Mouse (Mus musculus): Measurements from ENCODE around the gene Lifr.

GRCm38 (mm10) chr15:7108160-7108559, 17.7 kb downstream of the Lifr start:
- TF ChIP-seq POLR2A (IDR thresholded peaks at IDR 0.05; ENCODE audit: insufficient read length, low read depth) (no peak), MAX (IDR thresholded peaks at IDR 0.05; ENCODE audit: low read depth) (no peak)

All from myocyte (in vitro differentiated cells).